ENCODE assay signal across 22 mouse cellular contexts in the genomic region with DNA sequence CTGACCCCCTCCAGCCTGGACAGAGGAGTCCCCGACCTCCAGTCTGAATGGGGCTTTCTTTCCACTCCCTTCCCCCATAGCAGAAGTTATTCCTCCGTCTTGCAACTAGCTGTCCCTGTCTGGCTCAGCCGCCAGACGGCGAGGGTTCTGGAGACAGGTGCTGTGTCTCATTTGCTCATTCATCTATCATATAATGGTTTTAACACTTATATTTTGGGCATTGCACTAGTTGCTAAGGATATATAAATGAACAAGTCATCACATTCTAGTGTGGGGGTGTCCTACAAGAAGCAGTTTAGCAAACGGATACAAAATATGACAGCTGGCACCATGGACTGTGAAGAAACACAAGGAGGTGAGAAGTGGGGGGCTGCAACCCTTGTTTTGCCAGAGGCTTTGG. TPM values are rescaled to one million over a fixed set of nuclear protein-coding genes. Genes with fewer than 3 reads are reported as not detected.
A peak's percentile ranks its signal among the peaks of the same experiment; 100 is the strongest.
DNase-seq lines count a peak whose midpoint lies in the region; ATAC-seq and TF ChIP-seq lines count a peak whose summit lies in the region.
"Had no signal": no experiment of that assay in that cellular context is flagged by ENCODE, and none has a peak within 500 bp of the region (broad histone marks: within the 10 kb centered on the region; RNA-seq: fewer than 3 reads in every experiment).

No protein-coding gene starts in this region.

- H3K9ac ChIP-seq in hindbrain, postnatal 0 days (replicated peaks; ENCODE audit: low read length), result no peak overlapping the region
- no peak overlapping the region for H3K9ac ChIP-seq in forebrain, embryonic 16.5 days (replicated peaks; ENCODE audit: low read depth, low read length)
- H3K9ac ChIP-seq: embryonic facial prominence, embryonic 12.5 days; limb, embryonic 15.5 days had no signal

- no peak overlapping the region for H3K27ac ChIP-seq in hindbrain, postnatal 0 days
- no peak overlapping the region for H3K27ac ChIP-seq in hindbrain, embryonic 10.5 days
- peak overlapping the region; percentile 75 for H3K27ac ChIP-seq in forebrain, embryonic 16.5 days (ENCODE audit: low read length)
- H3K27ac ChIP-seq: embryonic facial prominence, embryonic 12.5 days; heart, embryonic 10.5 days; limb, embryonic 15.5 days; macrophage; midbrain, embryonic 12.5 days had no signal

- no peaks in the 10 kb centered on the region for H3K9me3 ChIP-seq in hindbrain, postnatal 0 days (ENCODE audit: low read length)
- H3K9me3 ChIP-seq in hindbrain, embryonic 10.5 days, result no peaks in the 10 kb centered on the region
- no peaks in the 10 kb centered on the region for H3K9me3 ChIP-seq in forebrain, embryonic 16.5 days (ENCODE audit: control insufficient read depth, low read length)
- H3K9me3 ChIP-seq: embryonic facial prominence, embryonic 12.5 days; heart, embryonic 10.5 days; limb, embryonic 15.5 days; midbrain, embryonic 12.5 days had no signal

- H3K4me2 ChIP-seq in hindbrain, postnatal 0 days (ENCODE audit: low read depth, low read length), result no peak overlapping the region
- no peak overlapping the region for H3K4me2 ChIP-seq in forebrain, embryonic 16.5 days (ENCODE audit: low read length)
- H3K4me2 ChIP-seq: embryonic facial prominence, embryonic 12.5 days; limb, embryonic 15.5 days; midbrain, embryonic 12.5 days had no signal

- H3K4me1 ChIP-seq in hindbrain, postnatal 0 days (ENCODE audit: insufficient read depth, low read length), result no peaks in the 10 kb centered on the region; the same call in 1 of the 2 replicates
- peaks cover 19% of the 10 kb centered on the region for H3K4me1 ChIP-seq in hindbrain, embryonic 10.5 days (replicated peaks)
- peaks cover 17% of the 10 kb centered on the region for H3K4me1 ChIP-seq in forebrain, embryonic 16.5 days (replicated peaks; ENCODE audit: control insufficient read depth, insufficient read depth, low read length)
- H3K4me1 ChIP-seq: embryonic facial prominence, embryonic 12.5 days; limb, embryonic 15.5 days had no signal

- H3K4me3 ChIP-seq in hindbrain, postnatal 0 days (ENCODE audit: low read length), result no peak overlapping the region
- no peak overlapping the region for H3K4me3 ChIP-seq in hindbrain, embryonic 10.5 days
- no peak overlapping the region for H3K4me3 ChIP-seq in forebrain, embryonic 16.5 days (replicated peaks; ENCODE audit: low read length)
- H3K4me3 ChIP-seq: embryonic facial prominence, embryonic 12.5 days; heart, embryonic 10.5 days; limb, embryonic 15.5 days; midbrain, embryonic 12.5 days had no signal

- H3K36me3 ChIP-seq in hindbrain, postnatal 0 days (ENCODE audit: insufficient read depth, low read length), result no peaks in the 10 kb centered on the region
- no peaks in the 10 kb centered on the region for H3K36me3 ChIP-seq in hindbrain, embryonic 10.5 days
- no peaks in the 10 kb centered on the region for H3K36me3 ChIP-seq in forebrain, embryonic 16.5 days (ENCODE audit: control insufficient read depth, insufficient read depth)
- H3K36me3 ChIP-seq: embryonic facial prominence, embryonic 12.5 days; heart, embryonic 10.5 days; limb, embryonic 15.5 days; midbrain, embryonic 12.5 days had no signal

- TF ChIP-seq CTCF in hindbrain, postnatal 0 days (IDR thresholded peaks at IDR 0.05; ENCODE audit: low read depth), result no peak

- WGBS in hindbrain, postnatal 0 days, result 40% methylated on average over 6 of the region's 6 CpGs
- WGBS in hindbrain, embryonic 10.5 days, result 58% methylated on average over 6 of the region's 6 CpGs
- 33% methylated on average over 6 of the region's 6 CpGs for WGBS in forebrain, embryonic 16.5 days

- DNase-seq in hindbrain, postnatal 0 days (ENCODE audit: low spot score), result peak; percentile 16
- DNase-seq in hindbrain, embryonic 10.5 days (ENCODE audit: low spot score), result no peak
- peak; percentile 43 to 74 for DNase-seq in left cerebral cortex, adult 18-20 months (ENCODE audit: low spot score in 2 of 2)
- peak; percentile 78 to 89 for DNase-seq in right cerebral cortex, postnatal 10 days (ENCODE audit: low spot score in 2 of 2)
- no peak for DNase-seq in heart, postnatal 14 days
- no peak for DNase-seq in Muller cell, postnatal 12 days (ENCODE audit: inconsistent ontology term)
- no peak for DNase-seq in spleen, postnatal 4 days (ENCODE audit: low spot score in 2 of 2)
- DNase-seq: adrenal gland, postnatal 36 days; cerebellum, adult 11-12 months; cerebellum, postnatal 36 days; gastrocnemius, postnatal 25 days; heart, postnatal 36 days; kidney, adult 2 months; lung, adult 18-20 months had no signal

- no peak for ATAC-seq in hindbrain, postnatal 0 days
- peak; percentile 51 for ATAC-seq in forebrain, embryonic 16.5 days
- ATAC-seq: Patski had no signal

- intact Hi-C loops in heart, postnatal 14 days (cut with DNase I), result loop anchor here (5.0 kb wide), 1 partner anchor 132 kb away; no protein-coding TSS in a partner anchor

- H3K27me3 ChIP-seq in hindbrain, postnatal 0 days (ENCODE audit: insufficient read depth, low read length), result no peaks in the 10 kb centered on the region
- H3K27me3 ChIP-seq in hindbrain, embryonic 10.5 days (ENCODE audit: insufficient read depth, poor library complexity, severe bottlenecking), result peaks cover 7% of the 10 kb centered on the region; the same call in 1 of the 2 replicates
- no peaks in the 10 kb centered on the region for H3K27me3 ChIP-seq in forebrain, embryonic 16.5 days (replicated peaks; ENCODE audit: control insufficient read depth, insufficient read depth, low read length)
- H3K27me3 ChIP-seq: embryonic facial prominence, embryonic 12.5 days; midbrain, embryonic 12.5 days had no signal

RNA-seq across cellular contexts. Expression of gene Adgrg5, which starts 21.7 kb away (rescaled TPM):
- not detected in 2 replicates for total RNA-seq in hindbrain, postnatal 0 days (2014; rRNA removed)
- 0.11 TPM in 1 of 2 replicates, not detected in the other for polyA plus RNA-seq in hindbrain, postnatal 0 days (2015; fragmentation: Nextera tagmentation; extraction: Ambion mirVana)
- 0.22 and 0.68 TPM in 2 replicates for polyA plus RNA-seq in hindbrain, embryonic 10.5 days (2016; fragmentation: Nextera tagmentation; extraction: Ambion mirVana)
- polyA plus RNA-seq in forebrain, embryonic 16.5 days (2015; fragmentation: Nextera tagmentation; extraction: Ambion mirVana), result not detected in 2 replicates
- not detected for total RNA-seq in left cerebral cortex, adult 18-20 months (2021)
- total RNA-seq in heart, postnatal 14 days (2021), result under 1 TPM; 0.22 to 0.50 TPM
- total RNA-seq: gastrocnemius, postnatal 25 days had no signal
- polyA plus RNA-seq: neural tube, embryonic 11.5 days; Patski had no signal

RNA-seq across cellular contexts. Expression of gene Ccdc102a, which starts 27.3 kb away (rescaled TPM):
- 7.8 and 12.8 TPM in 2 replicates for total RNA-seq in hindbrain, postnatal 0 days (2014; rRNA removed)
- 5.5 and 6.1 TPM in 2 replicates for polyA plus RNA-seq in hindbrain, postnatal 0 days (2015; fragmentation: Nextera tagmentation; extraction: Ambion mirVana)
- 15.7 and 17.5 TPM in 2 replicates for polyA plus RNA-seq in hindbrain, embryonic 10.5 days (2016; fragmentation: Nextera tagmentation; extraction: Ambion mirVana)
- polyA plus RNA-seq in forebrain, embryonic 16.5 days (2015; fragmentation: Nextera tagmentation; extraction: Ambion mirVana), result 4.6 and 5.7 TPM in 2 replicates
- total RNA-seq in left cerebral cortex, adult 18-20 months (2021), result 1 to 10 TPM; 1.5 to 1.9 TPM
- 10 to 100 TPM; 10.8 to 10.9 TPM for total RNA-seq in heart, postnatal 14 days (2021)

RNA-seq across cellular contexts. Expression of gene Adgrg1, which starts 29.4 kb away (rescaled TPM):
- 236 and 284 TPM in 2 replicates for total RNA-seq in hindbrain, postnatal 0 days (2014; rRNA removed)
- polyA plus RNA-seq in hindbrain, postnatal 0 days (2015; fragmentation: Nextera tagmentation; extraction: Ambion mirVana), result 105 TPM in 2 replicates
- 101 and 186 TPM in 2 replicates for polyA plus RNA-seq in hindbrain, embryonic 10.5 days (2016; fragmentation: Nextera tagmentation; extraction: Ambion mirVana)
- polyA plus RNA-seq in forebrain, embryonic 16.5 days (2015; fragmentation: Nextera tagmentation; extraction: Ambion mirVana), result 132 and 152 TPM in 2 replicates
- 10 to 100 TPM; 81.2 to 81.3 TPM for total RNA-seq in left cerebral cortex, adult 18-20 months (2021)
- total RNA-seq in heart, postnatal 14 days (2021), result 10 to 100 TPM; 59.3 to 73.3 TPM

Comparison
In these comparisons a context has a peak if more than half of its experiments do, and no peak if none do; other contexts are left out.
1. DNase-seq: peak in hindbrain, postnatal 0 days (single experiment), left cerebral cortex, adult 18-20 months (2 of 2) and right cerebral cortex, postnatal 10 days (2 of 2); none in hindbrain, embryonic 10.5 days (single experiment), heart, postnatal 14 days (0 of 2), Muller cell, postnatal 12 days (single experiment) and spleen, postnatal 4 days (0 of 2).